Mouse (Mus musculus): ENCODE measurements around the gene Hivep1. TPM values are rescaled to one million over a fixed set of nuclear protein-coding genes. Genes with fewer than 3 reads are reported as not detected.

The Hivep1 gene
- total RNA-seq, 2 experiments from 2014 or later, result 6.0 to 11.8 TPM

DNA sequence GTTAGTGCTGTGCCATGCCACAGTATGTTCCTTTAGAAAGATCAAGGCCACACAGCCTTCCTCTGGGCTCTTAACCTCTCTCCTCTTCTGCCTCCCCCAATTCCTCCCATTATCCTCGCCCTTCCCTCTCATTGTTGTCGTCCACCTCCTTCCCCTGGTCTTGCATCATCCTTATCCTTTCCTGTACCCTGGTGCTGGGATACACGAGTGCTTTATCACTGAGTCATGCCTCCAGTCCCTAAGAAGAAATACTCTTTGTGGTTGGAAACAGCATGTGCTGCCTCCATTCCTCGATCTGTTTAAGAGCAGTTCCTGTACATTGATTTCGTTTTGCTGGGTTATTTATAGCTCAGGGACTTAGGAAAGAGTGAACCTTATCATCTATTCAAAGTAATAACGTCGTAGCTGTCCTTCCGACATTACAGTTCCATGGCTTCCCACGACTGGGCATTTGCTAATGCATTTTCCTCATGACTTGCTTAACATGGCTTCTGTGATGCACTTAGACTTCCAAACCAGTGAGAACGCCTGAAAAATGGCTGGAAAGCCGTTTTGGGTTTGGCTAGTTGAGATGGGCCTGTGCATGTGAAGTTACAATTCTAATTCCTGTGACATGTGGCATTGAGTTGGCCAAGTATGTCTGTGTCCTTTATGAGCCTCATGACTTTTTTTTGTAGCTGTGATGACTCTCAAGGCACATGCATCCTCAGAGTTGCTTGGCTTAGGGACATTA lies 56.8 kb downstream of the Hivep1 start:
- no peak for ATAC-seq (replicated peaks; ENCODE audit: low FRiP score, poor library complexity, severe bottlenecking)

- ATAC-seq (replicated peaks; ENCODE audit: low FRiP score, poor library complexity, severe bottlenecking), result no peak
Observed at GRCm38 (mm10) chr13:42110416-42110815, 58.6 kb downstream of the Hivep1 start.

DNA sequence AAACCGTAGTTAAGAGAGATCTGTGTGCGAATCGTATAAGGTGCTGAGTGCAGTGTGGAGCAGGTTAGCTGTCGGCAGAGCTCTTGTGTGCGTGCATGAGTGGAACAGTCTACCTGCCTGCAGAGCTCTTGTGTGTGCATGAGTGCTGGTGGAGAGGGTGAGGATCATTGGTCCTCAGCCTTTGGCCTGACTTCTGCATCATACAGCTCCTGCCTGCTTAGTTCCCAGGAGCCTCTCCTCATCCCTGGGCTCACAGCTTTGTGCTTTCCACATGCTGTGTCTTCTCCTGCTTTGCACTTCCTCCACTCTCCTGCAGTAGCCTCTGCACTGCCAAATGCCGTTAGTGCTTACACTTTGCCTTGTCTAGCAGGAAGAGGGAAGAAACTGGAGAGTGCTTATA lies 60.2 kb downstream of the Hivep1 start:
- no peak for ATAC-seq (replicated peaks; ENCODE audit: low FRiP score, poor library complexity, severe bottlenecking)

DNA sequence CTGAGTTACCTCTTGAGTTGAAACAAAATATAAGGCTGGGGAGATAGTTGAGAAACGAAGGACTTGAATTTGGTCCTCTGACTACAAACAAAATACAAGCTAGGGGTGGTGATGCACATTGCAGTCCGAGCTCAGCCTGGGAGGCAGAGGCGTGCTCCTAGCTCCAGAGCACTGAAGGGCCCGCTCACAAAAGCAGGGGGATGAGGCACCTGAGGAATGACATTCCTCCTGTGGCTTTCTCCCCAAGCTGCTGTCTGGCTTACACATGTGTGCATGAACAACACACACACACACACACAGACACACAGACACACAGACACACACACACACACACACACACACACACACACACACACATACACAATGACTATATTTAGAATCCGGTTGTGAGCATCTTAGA lies 60.9 kb downstream of the Hivep1 start:
- no peak for ATAC-seq (replicated peaks; ENCODE audit: low FRiP score, poor library complexity, severe bottlenecking)

- ATAC-seq (replicated peaks; ENCODE audit: low FRiP score, poor library complexity, severe bottlenecking), result no peak
Observed at GRCm38 (mm10) chr13:42113601-42114000, 61.8 kb downstream of the Hivep1 start.

- no peak for ATAC-seq (replicated peaks; ENCODE audit: low FRiP score, poor library complexity, severe bottlenecking)
Observed at GRCm38 (mm10) chr13:42116301-42116700, 64.5 kb downstream of the Hivep1 start.

- no peak for ATAC-seq (replicated peaks; ENCODE audit: low FRiP score, poor library complexity, severe bottlenecking)
Observed at GRCm38 (mm10) chr13:42119062-42119461, 67.2 kb downstream of the Hivep1 start.

DNA sequence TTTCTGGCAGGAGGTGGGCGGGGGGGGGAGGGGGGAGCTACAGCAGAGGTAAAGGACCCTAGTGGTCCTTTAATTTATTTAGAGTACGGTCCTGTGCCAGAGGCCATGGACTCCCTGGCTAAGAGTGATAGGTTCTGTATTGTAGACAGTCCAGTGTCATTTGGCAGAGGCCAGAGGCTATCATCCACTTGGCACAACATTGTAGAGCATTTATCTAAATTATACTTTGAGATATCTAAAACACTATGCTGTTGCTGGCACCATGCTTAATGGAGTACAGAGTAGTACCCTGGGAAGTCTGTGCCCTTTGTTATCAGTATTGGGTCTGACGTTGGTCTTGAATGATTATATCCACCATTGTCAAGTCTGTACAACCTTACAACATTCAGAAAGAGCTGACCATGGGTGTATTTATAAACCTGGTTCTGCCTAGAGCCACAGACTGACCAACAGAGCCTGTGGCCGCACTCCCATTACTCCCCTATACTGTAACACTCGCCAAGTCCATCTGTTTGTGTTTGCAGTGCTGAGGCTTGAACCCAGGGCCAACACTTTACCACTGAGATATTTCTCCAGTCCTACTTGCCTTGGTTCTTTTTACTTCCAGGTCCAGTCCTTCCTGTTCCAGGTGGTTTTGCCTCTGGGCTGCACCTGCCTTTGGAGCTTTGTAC lies 69.4 kb downstream of the Hivep1 start:
- ATAC-seq (replicated peaks; ENCODE audit: low FRiP score, poor library complexity, severe bottlenecking), result no peak

DNA sequence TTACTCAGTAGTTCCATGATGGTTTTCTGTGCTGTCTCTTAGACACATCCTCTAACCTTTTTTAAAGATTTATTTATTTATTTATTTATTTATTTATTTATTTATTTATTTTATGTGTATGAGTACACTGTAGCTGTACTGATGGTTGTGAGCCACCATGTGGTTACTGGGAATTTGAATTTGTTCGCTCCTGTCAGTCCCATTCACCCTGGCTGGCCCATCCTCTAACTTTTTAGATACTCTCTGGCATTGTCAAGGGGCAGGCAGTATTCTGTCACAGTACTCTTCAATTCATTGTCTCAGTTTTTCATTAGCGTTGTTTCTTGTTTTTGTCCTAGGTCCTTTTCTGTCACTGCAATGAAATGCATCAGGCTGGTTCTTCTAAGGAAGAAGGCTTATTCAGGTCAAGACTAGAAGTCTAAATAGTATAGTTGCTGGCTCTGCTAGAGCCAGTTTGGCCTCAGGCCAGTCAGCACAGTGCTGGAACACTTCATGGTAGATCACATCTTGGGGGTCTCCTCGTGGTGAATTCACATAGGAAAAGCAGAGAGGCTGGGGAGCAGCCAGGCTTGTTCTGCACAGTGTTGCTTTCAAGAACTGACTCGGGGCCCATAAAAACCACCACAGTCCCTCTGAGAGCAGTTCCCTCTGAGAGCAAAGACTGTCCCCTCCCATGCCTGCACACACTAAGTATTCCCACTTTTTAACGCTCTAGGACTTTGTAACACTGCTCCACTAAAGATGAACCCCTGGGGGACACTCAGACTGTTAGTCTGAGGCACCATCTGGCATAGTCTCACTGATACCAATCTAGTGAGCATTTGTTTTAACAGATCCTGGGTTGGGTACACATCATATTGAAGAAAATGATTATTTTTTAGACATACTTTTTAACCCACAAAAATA lies 70.2 kb downstream of the Hivep1 start:
- ATAC-seq (replicated peaks; ENCODE audit: low FRiP score, poor library complexity, severe bottlenecking), result no peak

- ATAC-seq (replicated peaks; ENCODE audit: low FRiP score, poor library complexity, severe bottlenecking), result no peak
Observed at GRCm38 (mm10) chr13:42144627-42145026, 92.8 kb downstream of the Hivep1 start.

- ATAC-seq (replicated peaks; ENCODE audit: low FRiP score, poor library complexity, severe bottlenecking), result no peak
Observed at GRCm38 (mm10) chr13:42149328-42150071, 97.7 kb downstream of the Hivep1 start.

DNA sequence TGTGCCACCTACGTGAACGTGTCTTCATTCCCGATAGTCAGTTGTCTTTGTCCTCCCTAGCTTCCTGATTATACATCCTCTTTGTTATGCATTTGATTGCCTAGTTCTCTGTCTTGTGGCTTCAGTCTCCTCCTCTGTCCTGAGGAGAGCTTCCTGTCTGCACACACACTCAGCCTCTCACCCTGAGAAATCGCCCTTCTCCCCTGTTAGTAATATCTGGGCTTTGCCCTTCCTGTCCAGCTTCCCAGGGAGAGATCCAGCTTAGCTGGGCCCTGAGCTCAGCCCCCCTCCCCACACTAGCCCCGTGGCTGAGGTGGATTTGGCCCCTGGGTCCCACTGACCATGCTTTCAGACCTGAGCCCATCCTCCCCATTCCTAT lies 98.2 kb downstream of the Hivep1 start:
- ATAC-seq (replicated peaks; ENCODE audit: low FRiP score, poor library complexity, severe bottlenecking), result no peak

- no peak for ATAC-seq (replicated peaks; ENCODE audit: low FRiP score, poor library complexity, severe bottlenecking)
Observed at GRCm38 (mm10) chr13:42150462-42151127, 98.8 kb downstream of the Hivep1 start.

GRCm38 (mm10) chr13:42158259-42158658 lies 106.4 kb downstream of the Hivep1 start:
- ATAC-seq (replicated peaks; ENCODE audit: low FRiP score, poor library complexity, severe bottlenecking), result no peak

DNA sequence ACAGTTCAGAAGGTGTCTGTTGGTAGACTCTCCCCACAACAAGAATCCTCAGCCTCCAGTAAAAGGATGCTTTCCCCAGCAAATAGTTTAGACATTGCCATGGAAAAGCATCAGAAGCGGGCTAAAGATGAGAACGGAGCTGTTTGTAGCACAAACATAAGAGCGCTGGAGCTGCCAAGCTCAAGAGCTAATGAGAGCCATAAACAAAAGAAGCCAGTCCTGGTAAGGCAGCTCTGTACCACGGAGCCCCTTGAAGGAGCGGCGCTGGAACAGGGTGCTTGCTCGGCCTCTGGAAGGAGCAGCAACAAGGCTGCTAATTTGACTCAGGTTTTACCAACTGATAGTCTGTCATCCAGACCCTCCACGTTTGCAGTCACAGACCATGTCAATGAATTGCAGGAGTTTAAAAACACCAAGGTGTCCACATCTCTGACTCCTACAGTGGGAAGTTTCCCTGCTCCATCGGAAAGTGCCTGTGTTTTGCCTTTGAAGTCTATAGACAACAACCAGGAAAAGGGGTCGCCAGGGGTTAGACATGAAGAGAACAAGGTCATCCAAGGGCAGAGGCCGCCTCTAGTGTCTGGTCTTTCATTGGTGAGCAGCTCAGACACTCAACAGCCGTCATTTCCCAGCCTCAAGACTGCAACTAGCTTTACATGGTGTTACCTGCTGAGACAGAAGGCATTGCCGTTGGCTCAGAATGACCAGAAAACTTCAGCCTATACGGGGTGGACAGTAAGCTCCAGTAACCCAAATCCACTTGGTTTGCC lies 107.8 kb downstream of the Hivep1 start:
- ATAC-seq (replicated peaks; ENCODE audit: low FRiP score, poor library complexity, severe bottlenecking), result no peak

DNA sequence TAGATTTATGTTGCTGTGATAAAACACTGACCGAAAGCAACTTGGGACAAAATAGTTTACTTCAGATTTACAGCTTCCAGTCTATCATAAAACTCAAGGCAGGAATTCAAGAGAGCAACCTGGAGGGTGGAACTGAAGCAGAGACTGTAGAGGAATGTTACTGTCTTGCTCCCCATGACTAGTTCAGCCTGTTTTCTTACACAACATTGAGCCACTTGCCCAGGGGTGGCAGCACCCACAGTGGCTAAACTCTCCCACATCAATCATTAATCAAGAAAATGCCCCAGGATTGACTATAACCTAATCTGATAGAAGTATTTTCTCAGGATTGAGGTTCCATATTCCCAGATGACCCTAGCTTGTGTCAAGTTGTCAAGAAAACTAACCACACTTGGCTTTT lies 119.0 kb downstream of the Hivep1 start:
- ATAC-seq (replicated peaks; ENCODE audit: low FRiP score, poor library complexity, severe bottlenecking), result no peak

DNA sequence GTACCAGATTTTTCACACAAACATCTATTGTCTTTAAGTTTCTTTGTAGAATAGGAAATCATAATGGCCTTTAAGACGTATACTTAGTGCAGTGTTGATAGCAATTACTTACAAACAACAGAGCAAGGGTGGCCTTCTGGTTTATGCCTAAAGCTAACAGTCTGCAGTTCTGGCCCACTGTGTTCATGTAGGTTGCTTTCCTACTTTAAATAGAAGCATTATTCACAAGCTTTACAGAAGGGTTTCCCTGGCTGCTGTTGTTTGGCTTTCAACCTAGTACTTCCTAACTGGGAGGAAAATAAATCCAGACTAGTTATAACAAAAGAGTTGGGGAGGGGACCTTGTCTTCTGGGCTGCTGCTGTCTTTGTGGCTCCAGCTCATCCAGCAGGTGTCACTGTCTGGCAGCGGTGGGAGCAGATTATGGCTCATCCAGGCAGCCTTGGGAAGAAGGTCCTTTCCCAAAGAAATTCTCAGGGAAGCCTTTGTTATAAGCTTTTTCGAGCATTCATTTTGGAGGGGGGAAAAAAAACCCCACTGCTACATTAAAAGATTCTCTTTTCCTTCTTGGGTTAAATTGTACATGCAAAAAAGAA lies 123.1 kb downstream of the Hivep1 start:
- ATAC-seq (replicated peaks; ENCODE audit: low FRiP score, poor library complexity, severe bottlenecking), result no peak

DNA sequence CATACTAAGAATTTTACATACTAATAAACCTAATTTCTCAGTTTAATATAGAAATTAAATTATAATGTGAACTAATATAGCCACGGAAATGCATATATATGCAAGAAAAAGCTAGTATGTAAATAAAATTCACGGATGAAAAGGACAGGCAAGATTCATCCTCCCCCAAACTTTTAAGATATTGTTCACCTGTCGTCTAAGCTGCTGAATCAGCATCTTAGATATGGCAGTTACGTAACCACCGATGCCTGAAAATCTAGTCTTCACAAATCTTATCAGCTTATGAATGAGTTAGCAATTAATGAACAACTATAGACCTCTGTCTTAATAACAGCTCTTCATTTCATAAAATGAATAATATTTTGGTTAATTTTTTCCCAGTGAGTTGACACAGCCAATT lies 130.8 kb downstream of the Hivep1 start:
- no peak for ATAC-seq (replicated peaks; ENCODE audit: low FRiP score, poor library complexity, severe bottlenecking)

All from erythroblast, adult 5-6 weeks (primary cell).